Mouse (Mus musculus) cortical plate, adult 2 months (tissue): ENCODE results near the gene Alad.

Experiments
- CTCF ChIP-seq: fragments of 200-500 bp; IDR thresholded peaks from 2 replicates; pipeline ENCODE4 v1.5.1; 2011; ENCODE audit warnings: mild to moderate bottlenecking, control low read depth, low read length; ENCODE audit not compliant: insufficient read depth; ENCODE audit errors: extremely low read depth
- POLR2A ChIP-seq: fragments of 200-500 bp; IDR thresholded peaks from 2 replicates; pipeline ENCODE4 v1.6.1; 2011; ENCODE audit warnings: mild to moderate bottlenecking, low read length, control low read depth; ENCODE audit not compliant: insufficient read depth; ENCODE audit errors: extremely low read depth

GRCm38 (mm10) chr4:62508839-62509238, 10.9 kb downstream of the Alad start:
- TF ChIP-seq POLR2A (no peak), CTCF (no peak)
